Mouse (Mus musculus) erythroblast, embryonic 14.5 days (primary cell): ENCODE measurements around the gene Atn1.

Experiments used
- GATA1 ChIP-seq: IDR thresholded peaks from 2 replicates; pipeline ENCODE4 v1.6.1; 2012; ENCODE audit warnings: low read length, inconsistent platforms, mixed read lengths
- TAL1 ChIP-seq: IDR thresholded peaks from 3 replicates; pipeline ENCODE4 v1.6.1; 2012; ENCODE audit warnings: low read length, inconsistent platforms, mixed read lengths

DNA sequence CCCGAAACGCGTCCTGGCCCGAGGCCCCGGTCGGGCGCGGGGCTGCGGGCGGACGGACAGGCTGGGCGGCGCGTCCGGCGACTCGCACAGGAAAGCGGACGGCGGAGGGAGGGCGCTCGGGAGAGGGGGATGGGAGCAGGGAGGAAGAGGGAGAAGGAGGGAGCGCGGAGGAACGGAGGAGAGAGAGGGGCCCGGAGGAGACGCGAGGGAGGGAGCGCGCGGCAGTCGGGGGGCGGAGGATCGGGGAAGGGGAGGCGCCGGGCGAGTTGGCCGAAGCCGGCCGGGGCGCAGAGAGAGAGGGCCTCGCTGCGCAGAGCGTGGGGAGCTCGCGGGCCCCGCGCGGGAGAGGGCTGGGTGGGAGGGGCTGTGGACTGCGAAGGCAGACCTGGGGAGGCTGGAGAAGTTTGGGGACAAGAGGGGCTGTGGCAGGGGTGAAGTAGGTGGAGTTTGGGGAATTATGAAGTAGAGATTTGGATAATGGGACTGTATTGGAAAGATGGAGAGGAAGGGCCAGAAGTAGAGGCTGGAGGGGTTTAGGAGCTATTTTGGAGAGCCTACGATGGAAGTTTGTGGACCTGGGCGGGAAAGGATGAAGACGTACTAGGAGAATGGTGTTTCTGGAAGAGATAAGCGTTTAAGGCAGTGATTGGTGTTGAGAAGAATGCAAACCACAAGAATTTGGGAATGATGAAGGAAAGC is 477 bp upstream of the Atn1 start:
- TF ChIP-seq GATA1 (no peak), TAL1 (no peak)
